In the genomic region with DNA sequence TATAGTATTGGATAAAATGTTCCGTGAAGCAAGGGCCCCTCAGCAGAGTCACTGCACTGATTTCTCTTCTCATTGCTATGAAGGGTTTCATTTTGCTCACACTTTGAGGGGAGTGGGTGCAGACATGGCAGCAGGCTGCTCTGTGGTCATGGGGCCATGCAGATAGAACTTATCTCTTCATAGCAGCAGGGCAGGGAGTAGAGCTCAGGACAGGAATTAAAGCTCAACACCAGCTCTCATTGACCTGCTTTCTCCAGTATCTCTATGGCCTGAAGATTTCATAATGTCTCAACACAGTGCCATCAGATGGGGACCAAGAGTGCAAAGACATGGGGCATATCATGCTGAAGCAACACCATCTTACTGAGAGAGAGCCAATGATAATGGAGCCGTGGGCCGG, we compare ENCODE assay signal across 21 mouse cellular contexts. TPM values are rescaled to one million over a fixed set of nuclear protein-coding genes. Genes with fewer than 3 reads are reported as not detected.
"Had no signal": no experiment of that assay in that cellular context is flagged by ENCODE, and none has a peak within 500 bp of the region (broad histone marks: within the 10 kb centered on the region; RNA-seq: fewer than 3 reads in every experiment).

No protein-coding gene starts in this region.

- H3K4me2 ChIP-seq: limb, embryonic 12.5 days; limb, embryonic 15.5 days; midbrain, embryonic 13.5 days; neural tube, embryonic 13.5 days had no signal

- H3K9ac ChIP-seq: limb, embryonic 12.5 days; limb, embryonic 15.5 days; midbrain, embryonic 13.5 days; neural tube, embryonic 13.5 days had no signal

- DNase-seq: kidney, adult 18-20 months; kidney, adult 9 months; kidney, postnatal 14 days; kidney, postnatal 4 days; left cerebral cortex, postnatal 4 days; lung, adult 2 months; lung, postnatal 14 days; lung, postnatal 4 days; thymus, adult 18-20 months; thymus, postnatal 36 days had no signal

- ATAC-seq: intestine, embryonic 16.5 days; midbrain, embryonic 13.5 days; midbrain, embryonic 16.5 days had no signal

- H3K4me1 ChIP-seq: limb, embryonic 12.5 days; midbrain, embryonic 13.5 days; neural tube, embryonic 13.5 days had no signal

- H3K27me3 ChIP-seq: limb, embryonic 15.5 days; midbrain, embryonic 13.5 days; neural tube, embryonic 13.5 days had no signal

- H3K27ac ChIP-seq: limb, embryonic 12.5 days; limb, embryonic 15.5 days; midbrain, embryonic 10.5 days; midbrain, embryonic 13.5 days; neural tube, embryonic 13.5 days had no signal

- H3K36me3 ChIP-seq: neural tube, embryonic 13.5 days had no signal

- H3K9me3 ChIP-seq: limb, embryonic 12.5 days; limb, embryonic 15.5 days; midbrain, embryonic 10.5 days; midbrain, embryonic 13.5 days; neural tube, embryonic 13.5 days had no signal

- H3K4me3 ChIP-seq: limb, embryonic 12.5 days; limb, embryonic 15.5 days; midbrain, embryonic 10.5 days; midbrain, embryonic 13.5 days; myocyte; neural tube, embryonic 13.5 days had no signal

RNA-seq across cellular contexts. Expression of a gene that starts 28.5 kb away (rescaled TPM):
- total RNA-seq: megakaryocyte, adult 5-6 weeks; monocyte, adult 5-6 weeks; neutrophil, adult 5-6 weeks had no signal
